Mouse (Mus musculus) C2C12 (cell line): Measurements from ENCODE around the gene Lix1.

Source experiments
- CTCF ChIP-seq: IDR thresholded peaks from one replicate; pipeline ENCODE4 v1.5.1; 2011; ENCODE audit not compliant: control insufficient read depth, insufficient read depth, insufficient read length
- USF1 ChIP-seq: IDR thresholded peaks from one replicate; pipeline ENCODE4 v1.6.1; 2011; ENCODE audit warnings: low read depth, mild to moderate bottlenecking, control low read depth, moderate library complexity

- TF ChIP-seq CTCF (no peak), USF1 (no peak)
Observed at GRCm38 (mm10) chr17:17414206-17414605, 11.7 kb downstream of the Lix1 start.
